Mouse (Mus musculus) hindbrain, embryonic 14.5 days (tissue): ENCODE measurements around the gene Smtn. TPM values are rescaled to one million over a fixed set of nuclear protein-coding genes. Genes with fewer than 3 reads are reported as not detected.
A peak's percentile ranks its signal among the peaks of the same experiment; 100 is the strongest.

ENCODE experiments used
- ATAC-seq: fragments of 200-750 bp; cut with Nextera tagmentation; 2 replicates; pipeline ENCODE4 v1.8.0; 2017; ENCODE audit warnings: moderate number of reproducible peaks, mild to moderate bottlenecking, moderate TSS enrichment, moderate library complexity; ENCODE audit not compliant: low FRiP score
- DNase-seq: peaks from one replicate; pipeline ENCODE4 v3.0.0-alpha.2; 2015; ENCODE audit warnings: low spot score
- H3K27ac ChIP-seq: fragments of 300-500 bp; sonication (generic); 2 replicates; pipeline ENCODE4 v1.5.1; 2014; ENCODE audit warnings: mild to moderate bottlenecking, moderate library complexity
- H3K27me3 ChIP-seq: fragments of 300-500 bp; sonication (generic); 2 replicates; pipeline ENCODE4 v1.6.1; 2014; ENCODE audit warnings: mild to moderate bottlenecking, low read length, mixed read lengths; ENCODE audit not compliant: control insufficient read depth, insufficient read depth
- H3K36me3 ChIP-seq: fragments of 300-500 bp; sonication (generic); replicated peaks from 2 replicates; pipeline ENCODE4 v1.6.1; 2014; ENCODE audit not compliant: control insufficient read depth, insufficient read depth
- H3K4me1 ChIP-seq: fragments of 300-500 bp; sonication (generic); replicated peaks from 2 replicates; pipeline ENCODE4 v1.6.1; 2014; ENCODE audit warnings: antibody characterized with exemption, low read length, mixed read lengths; ENCODE audit not compliant: control insufficient read depth, insufficient read depth
- H3K4me2 ChIP-seq: fragments of 300-500 bp; sonication (generic); replicated peaks from 2 replicates; pipeline ENCODE4 v1.6.1; 2014; ENCODE audit warnings: mild to moderate bottlenecking, moderate library complexity
- H3K4me3 ChIP-seq: fragments of 300-500 bp; sonication (generic); replicated peaks from 2 replicates; pipeline ENCODE4 v1.5.1; 2014; ENCODE audit warnings: mild to moderate bottlenecking, low read length
- H3K9ac ChIP-seq: fragments of 300-500 bp; sonication (generic); 2 replicates; pipeline ENCODE4 v1.6.1; 2014
- H3K9me3 ChIP-seq: fragments of 300-500 bp; sonication (generic); 2 replicates; pipeline ENCODE4 v1.6.1; 2016; ENCODE audit warnings: low read length; ENCODE audit not compliant: control insufficient read depth
- WGBS: fragments of 180-500 bp; shearing (Covaris S2); extraction: QIAGEN DNeasy Blood & Tissue Kit; methylation state at CpG from one replicate; pipeline ENCODE4 v1.1.7; 2014; 5-methylcytosine and 5-hydroxymethylcytosine counted together
- polyA plus RNA-seq: library from polyadenylated mRNA; unstranded; fragments of >200 nt; fragmentation: Nextera tagmentation; extraction: Ambion mirVana; gene quantifications from 2 replicates; pipeline ENCODE4 v1.2.1, GENCODE M21; 2014

Smtn gene
- polyA plus RNA-seq, 1 experiment from 2014 or later = 15.0 TPM

DNA sequence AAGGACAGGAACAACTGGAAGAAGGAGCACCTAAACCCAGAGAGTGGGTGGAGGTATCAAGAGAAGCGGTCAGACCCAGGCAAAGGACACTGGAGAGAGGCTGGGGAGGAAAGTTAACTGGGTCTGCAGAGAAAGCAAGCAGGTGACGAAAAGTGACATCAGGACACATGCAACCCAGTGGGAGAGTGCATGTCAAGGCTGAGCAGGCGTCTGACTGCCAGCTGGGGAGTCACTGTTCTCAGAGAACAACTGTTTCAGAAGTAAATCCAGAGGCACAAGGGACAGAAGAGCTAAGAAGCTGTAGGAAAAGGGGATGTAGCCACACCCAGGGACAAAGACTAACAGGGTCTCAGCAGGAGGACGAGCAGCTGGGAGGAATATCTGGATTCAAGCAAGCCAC, 14.9 kb downstream of the Smtn start:
- ATAC-seq = no peak
- Histone ChIP-seq H3K4me1 (no peaks in the 10 kb centered on the region), H3K4me2 (no peak overlapping the region), H3K27ac (no peak overlapping the region), H3K9ac (no peak overlapping the region), H3K36me3 (peaks cover 3% of the 10 kb centered on the region; the same call in 1 of the 2 replicates), H3K27me3 (no peaks in the 10 kb centered on the region), H3K9me3 (no peaks in the 10 kb centered on the region), H3K4me3 (no peak overlapping the region)
- 87% methylated on average over 4 of the region's 4 CpGs for WGBS
- DNase-seq = no peak

DNA sequence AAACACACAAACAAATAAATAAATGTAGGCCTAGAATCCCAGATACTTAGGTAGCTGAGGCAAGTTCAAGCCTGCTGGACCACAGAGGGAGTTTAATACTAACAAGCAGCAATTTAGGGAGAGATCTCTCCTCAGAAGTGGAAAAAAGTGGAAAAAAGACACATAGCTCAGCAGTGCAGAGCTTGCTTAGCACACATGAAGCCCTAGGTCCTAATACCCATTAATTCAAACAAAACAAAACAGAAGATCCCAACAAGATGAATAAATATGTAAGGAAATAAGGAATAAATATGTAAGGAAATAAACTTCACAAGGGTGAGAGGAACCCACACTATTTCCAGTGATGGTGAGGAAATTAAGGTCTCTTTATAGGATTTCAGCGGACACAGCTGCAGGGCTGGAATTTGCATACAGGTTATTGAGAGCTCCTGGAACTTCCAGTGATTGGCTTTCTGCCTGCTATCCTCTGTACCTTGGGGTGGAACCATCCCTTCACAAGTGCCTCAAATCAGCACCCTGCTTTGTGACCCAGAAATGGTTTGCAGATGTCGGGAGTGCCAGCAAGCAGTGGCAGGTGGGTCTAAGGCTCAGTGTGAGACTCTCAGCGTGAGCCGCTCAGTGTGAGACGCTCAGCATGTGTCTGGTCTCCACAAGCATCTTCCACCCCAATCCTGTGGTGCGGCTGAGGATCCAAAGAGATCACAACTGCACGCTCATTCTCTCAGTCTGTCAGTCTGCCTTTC, 16.4 kb downstream of the Smtn start:
- WGBS = 81% methylated on average over 7 of the region's 7 CpGs
- Histone ChIP-seq H3K9ac (no peak overlapping the region), H3K9me3 (no peaks in the 10 kb centered on the region), H3K27ac (no peak overlapping the region), H3K36me3 (0 out of 2 replicates have a peak, but pooled peaks cover 3% of the 10 kb centered on the region), H3K4me2 (no peak overlapping the region), H3K4me3 (no peak overlapping the region), H3K4me1 (no peaks in the 10 kb centered on the region), H3K27me3 (no peaks in the 10 kb centered on the region)
- ATAC-seq = no peak
- DNase-seq = no peak

DNA sequence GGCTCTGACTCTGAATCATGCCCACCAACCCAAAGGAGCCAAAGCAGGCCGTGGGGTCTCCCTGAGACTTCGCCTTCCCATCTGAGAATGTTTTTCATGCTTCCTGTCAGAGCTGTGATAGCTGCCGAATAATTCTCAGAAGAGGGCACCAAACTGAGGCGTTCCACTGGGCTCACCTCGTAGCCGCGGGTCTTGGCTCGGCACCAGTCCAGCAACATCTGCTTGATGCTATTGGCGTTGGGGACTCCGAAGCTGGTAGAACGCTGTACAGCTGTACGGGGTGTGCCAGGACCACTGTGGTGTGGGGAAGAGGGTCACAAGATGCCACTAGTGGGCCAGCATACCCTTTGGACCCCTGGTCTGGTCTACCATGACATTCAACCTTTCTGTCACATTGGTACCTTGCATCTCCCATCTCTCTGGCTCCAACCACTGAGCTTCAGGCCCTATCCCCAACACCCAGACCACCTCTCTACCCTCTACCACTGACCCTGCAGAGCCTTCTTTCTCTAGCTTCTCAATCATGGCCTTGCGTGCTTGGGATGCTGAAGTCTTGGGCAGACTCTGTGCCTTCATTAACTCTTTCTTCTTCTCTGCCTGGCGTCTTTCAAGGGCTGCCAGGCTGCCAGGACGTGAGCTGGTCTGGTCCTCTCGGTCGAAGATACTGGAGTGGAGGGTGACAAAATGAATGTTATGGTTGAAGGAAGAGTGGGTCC, 18.0 kb downstream of the Smtn start:
- no peak for DNase-seq
- ATAC-seq = no peak

DNA sequence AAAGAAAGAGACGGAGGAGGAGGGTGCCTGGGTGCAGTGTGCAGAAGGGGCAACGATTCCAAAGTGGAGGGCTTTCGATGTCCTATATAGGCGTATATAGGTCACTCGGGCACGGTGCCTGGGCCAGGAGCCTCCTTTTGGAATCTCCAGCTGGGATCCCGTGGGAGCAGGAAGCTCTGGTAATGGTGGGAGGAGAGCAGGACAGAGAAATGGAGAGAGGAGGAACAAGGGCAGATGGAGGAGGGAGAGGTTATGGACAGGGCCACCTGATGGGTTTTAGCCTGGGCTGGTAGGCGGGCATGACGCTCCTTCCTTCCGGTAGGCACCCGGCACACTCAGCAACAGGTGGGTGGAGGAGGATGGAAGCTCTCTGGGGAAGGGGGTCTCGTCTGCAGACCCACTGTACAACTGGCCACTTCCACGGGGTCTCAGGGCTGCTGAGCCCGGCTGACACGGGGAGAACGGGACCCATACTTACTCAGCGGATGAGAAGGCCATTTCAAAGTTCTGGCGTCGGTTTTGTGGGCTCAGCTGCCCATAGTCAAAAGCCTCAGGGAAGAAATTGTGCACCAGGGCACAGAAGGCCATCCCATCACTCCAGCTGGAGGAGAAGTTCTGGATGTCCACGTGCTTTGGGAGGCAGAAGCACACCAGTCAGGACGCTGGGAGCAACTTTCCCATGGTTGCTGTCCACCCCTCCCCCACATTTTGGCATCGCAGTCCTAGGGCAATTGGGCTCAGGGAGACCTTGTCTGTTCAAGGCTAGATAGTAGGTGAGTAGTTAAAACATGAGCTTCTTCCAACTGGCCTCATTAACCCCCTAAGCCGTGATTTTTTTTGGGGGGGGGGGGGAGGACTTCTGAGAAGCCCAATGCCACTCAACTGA, 18.8 kb downstream of the Smtn start:
- no peak for ATAC-seq
- Histone ChIP-seq H3K36me3 (0 out of 2 replicates have a peak, but pooled peaks cover 3% of the 10 kb centered on the region), H3K9me3 (no peaks in the 10 kb centered on the region), H3K9ac (no peak overlapping the region), H3K4me2 (no peak overlapping the region), H3K4me3 (no peak overlapping the region), H3K4me1 (peaks cover 11% of the 10 kb centered on the region), H3K27me3 (peaks cover 14% of the 10 kb centered on the region), H3K27ac (no peak overlapping the region)
- WGBS = 93% methylated on average over 23 of the region's 23 CpGs
- no peak for DNase-seq

More for the DNA sequence above, 18.0 kb downstream of the Smtn start:
- Histone ChIP-seq H3K4me3 (no peak overlapping the region), H3K9me3 (no peaks in the 10 kb centered on the region), H3K27ac (no peak overlapping the region), H3K36me3 (0 out of 2 replicates have a peak, but pooled peaks cover 3% of the 10 kb centered on the region), H3K9ac (no peak overlapping the region), H3K4me2 (no peak overlapping the region), H3K27me3 (0 out of 2 replicates have a peak, but pooled peaks cover 8% of the 10 kb centered on the region), H3K4me1 (peaks cover 5% of the 10 kb centered on the region; the same call in 1 of the 2 replicates)
- WGBS = 94% methylated on average over 17 of the region's 17 CpGs

DNA sequence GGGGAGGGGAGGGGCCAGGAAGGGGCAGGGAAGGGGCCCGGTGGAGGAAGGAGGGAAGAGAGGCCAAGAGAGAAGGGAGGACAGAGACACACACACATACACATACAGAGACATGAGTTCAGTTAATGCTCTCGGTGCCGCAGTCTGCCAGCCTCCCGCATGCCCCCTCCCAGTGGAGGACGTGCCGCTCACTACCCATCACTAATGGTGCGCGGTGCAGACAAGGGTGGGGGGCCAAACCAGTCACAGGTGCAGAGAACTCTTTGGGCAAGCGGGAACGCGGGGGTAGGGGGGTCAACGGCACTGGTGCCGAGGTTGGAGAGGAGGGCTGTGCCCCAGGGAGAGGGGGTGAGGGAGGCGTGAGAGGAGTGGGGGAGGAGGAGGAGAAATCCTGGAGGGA, 19.5 kb downstream of the Smtn start:
- no peak for DNase-seq
- H3K4me2 ChIP-seq = no peak overlapping the region
- H3K27ac ChIP-seq = no peak overlapping the region
- no peak overlapping the region for H3K9ac ChIP-seq
- ATAC-seq = no peak
- H3K27me3 ChIP-seq = peaks cover 21% of the 10 kb centered on the region
- H3K4me1 ChIP-seq = peaks cover 11% of the 10 kb centered on the region
- 74% methylated on average over 14 of the region's 14 CpGs for WGBS
- H3K4me3 ChIP-seq = no peak overlapping the region
- no peaks in the 10 kb centered on the region for H3K9me3 ChIP-seq
- H3K36me3 ChIP-seq = no peaks in the 10 kb centered on the region

DNA sequence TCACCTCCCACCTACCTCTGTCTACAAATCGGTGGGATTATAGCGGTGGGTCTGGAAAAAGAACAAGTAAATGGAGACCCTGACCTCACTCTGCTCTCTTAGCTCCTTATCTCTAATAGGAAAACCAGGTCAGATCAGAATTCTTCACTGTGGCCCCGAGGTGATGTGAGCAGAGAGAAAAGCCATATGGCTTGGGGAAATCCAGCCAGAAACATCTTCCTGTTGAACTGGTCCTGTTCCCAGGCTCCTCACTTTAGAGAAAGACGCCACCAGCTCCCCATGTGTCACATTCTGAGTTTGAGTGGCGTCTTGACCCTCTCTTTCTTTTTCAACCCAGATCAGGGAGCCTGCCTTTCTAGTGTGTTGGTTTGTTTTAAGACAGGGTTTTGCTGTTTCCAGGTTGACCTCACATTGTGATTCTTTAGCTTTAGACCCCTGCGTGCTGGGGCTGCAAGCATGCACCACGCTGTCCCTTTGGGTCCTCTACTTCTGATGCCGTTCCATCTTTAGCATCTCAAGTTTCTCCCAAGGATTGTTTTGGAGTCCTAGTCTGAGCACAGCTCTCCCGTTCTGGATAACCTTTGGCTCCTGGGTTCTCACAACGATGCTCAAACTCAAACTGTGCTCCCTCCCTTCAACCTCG, 20.5 kb downstream of the Smtn start:
- Histone ChIP-seq H3K36me3 (no peaks in the 10 kb centered on the region), H3K9me3 (no peaks in the 10 kb centered on the region), H3K27ac (no peak overlapping the region), H3K9ac (no peak overlapping the region), H3K4me3 (no peak overlapping the region), H3K27me3 (peaks cover 27% of the 10 kb centered on the region), H3K4me2 (no peak overlapping the region), H3K4me1 (peaks cover 20% of the 10 kb centered on the region)
- DNase-seq (no peak), ATAC-seq (no peak)
- WGBS = 85% methylated on average over 11 of the region's 11 CpGs

DNA sequence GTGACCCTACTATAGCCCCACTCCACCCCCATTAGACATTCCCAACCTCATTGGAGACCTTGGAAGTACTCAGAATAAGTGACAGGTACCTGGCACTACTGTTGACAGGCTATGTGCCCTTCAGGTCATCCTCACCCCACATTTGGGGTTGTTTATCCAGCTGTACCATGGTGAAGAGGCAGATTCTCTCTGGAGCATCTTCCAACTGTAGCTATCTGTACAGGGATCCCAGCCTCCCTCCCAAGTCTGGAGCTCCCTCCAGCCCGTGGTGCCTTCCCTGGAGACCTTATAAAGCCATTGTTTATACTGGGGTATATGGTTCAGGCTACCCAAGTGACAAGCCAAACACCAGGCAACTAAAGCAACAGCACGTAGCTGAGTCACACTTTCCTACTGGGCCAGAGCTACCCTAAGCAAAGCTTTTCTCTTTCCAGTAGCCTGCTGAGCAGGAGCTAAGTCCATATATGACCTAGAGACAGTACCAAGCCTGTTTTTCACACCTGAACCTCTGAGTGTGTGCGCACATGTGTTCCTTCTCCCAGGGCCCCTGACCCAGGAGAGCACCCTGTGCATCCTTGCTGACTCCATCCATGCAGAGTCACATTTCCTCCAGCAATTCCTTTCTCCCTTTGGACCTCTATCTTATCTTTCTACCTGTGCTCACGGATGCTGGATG, 21.2 kb downstream of the Smtn start:
- H3K27ac ChIP-seq = no peak overlapping the region
- H3K27me3 ChIP-seq = peaks cover 27% of the 10 kb centered on the region

DNA sequence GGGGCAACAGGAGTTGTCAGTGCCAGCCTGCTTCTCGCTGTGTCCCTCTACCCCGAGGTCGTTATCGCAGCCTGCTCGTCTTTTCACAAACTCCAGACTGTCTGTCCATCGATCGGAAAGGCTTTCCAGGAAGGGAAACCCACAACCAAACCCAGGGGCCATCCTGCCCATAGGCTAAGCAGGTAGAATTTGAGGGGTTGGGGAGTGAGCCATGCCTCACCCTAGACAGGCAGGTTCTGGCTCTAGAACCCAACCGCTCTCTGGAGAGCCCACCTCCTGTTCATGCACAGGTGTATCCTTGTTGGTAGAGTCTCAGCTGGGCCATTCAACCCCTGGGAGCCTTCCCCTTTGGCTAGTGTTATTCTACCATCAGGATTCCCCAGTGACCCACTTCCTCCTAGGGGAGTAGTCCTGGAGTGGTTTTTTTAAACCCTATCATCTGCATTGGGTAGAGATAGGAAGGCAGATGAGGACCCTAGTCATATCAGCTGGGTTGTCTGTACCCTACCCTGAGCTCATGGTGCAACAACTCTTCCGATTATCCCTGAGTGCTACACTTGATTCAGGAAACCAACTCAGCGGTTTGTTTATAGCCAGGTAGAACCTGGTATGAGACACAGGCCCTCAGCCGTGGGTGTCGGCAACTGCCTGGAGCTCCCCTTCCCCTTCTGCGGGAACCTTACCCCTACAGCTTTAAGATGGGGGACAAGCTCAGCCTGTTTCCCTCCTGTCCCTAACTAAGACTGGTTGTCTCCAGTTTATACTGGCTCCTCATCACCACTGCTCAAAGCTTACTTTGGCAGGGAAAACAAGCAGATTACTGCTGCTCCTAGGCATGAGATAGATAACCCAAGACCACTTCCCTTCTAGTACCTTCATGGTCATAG, 22.3 kb downstream of the Smtn start:
- ATAC-seq (no peak), DNase-seq (no peak)
- Histone ChIP-seq H3K36me3 (no peaks in the 10 kb centered on the region), H3K4me1 (peaks cover 24% of the 10 kb centered on the region), H3K4me3 (peak overlapping the region; percentile 38), H3K9ac (no peak overlapping the region), H3K27me3 (peaks cover 27% of the 10 kb centered on the region), H3K9me3 (no peaks in the 10 kb centered on the region), H3K4me2 (peak overlapping the region; percentile 82), H3K27ac (no peak overlapping the region)
- WGBS = 56% methylated on average over 13 of the region's 13 CpGs

More for the DNA sequence above, 21.2 kb downstream of the Smtn start:
- ATAC-seq (no peak), DNase-seq (no peak)
- Histone ChIP-seq H3K9ac (no peak overlapping the region), H3K4me2 (no peak overlapping the region), H3K36me3 (no peaks in the 10 kb centered on the region), H3K4me3 (no peak overlapping the region), H3K4me1 (peaks cover 24% of the 10 kb centered on the region), H3K9me3 (no peaks in the 10 kb centered on the region)
- 78% methylated on average over 4 of the region's 4 CpGs for WGBS
